Mouse (Mus musculus) spleen, postnatal 10 days (tissue): ENCODE measurements at regions not wholly inside any gene's neighbourhood (a gene's known extent, or its start where the extent isn't known, plus 50 kb on each side); places are given as distances from the start of the nearest gene placed in this dataset.

Experiments
- DNase-seq, 2 experiments: peaks; one replicate each; pipeline ENCODE4 v3.0.0; 2021 to 2022; ENCODE audit warnings: low spot score in 2 of 2

DNA sequence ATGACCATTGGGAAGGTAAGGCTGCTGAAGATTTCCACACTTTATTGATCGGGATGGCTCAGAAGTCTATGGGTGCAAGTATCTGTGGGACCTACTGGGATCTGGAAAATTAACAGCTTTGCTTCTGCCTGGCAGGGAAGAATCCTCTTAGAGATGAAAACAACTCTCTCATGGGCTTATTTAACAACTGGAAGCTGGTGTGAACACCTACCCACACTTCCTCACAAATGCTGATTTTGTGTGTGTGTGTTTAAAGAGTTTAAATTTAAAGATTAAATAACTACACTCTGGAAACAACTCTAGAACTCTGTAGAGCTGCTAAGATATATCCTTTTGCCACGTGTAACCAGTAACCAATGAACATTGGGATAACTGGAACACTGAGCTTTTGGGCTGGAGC lies 172.5 kb upstream of the Clnk start:
- DNase-seq, result no peak

DNA sequence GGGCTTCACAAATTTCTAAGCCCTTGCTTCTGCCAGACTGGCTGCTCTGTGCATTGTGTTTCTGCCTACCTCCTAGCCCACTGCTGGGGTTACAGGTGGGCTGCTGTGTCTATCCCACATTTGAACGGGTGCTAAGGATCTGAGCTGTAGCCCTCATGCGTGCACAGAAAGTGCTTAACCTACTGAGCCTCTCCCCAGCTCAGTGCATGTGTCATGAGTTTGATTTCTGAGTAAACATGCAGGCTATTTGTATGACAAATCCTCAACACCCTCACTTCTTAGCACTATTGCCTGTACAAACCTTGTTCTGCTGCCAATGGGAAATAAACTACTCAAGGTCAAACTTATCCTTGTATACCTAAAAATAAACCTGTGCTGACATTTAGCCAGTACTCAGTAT lies 163.9 kb upstream of the Clnk start:
- no peak for DNase-seq

DNA sequence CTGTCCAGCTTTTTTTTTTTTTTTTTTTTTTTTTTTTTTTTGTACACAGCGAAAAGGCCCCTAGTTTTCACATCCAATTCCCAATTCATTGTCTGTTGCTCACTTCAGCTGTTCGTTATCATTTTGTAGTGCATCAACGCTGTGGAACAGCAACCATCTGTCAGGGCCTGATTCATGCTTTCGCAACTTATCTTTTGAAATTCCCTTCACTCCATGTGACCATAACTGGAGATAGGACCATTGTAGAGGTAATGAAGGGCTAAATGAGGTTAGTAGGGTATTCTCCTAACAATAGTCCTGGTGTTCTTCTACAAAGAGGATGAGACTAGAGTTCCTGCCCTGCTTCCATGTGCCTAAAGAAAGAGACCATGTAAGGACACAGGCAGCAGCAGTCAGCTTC lies 146.6 kb upstream of the Clnk start:
- no peak for DNase-seq

- no peak for DNase-seq
These were observed 124.0 kb upstream of the Clnk start for GRCm38 (mm10) chr5:39000643-39001042.

- DNase-seq, result no peak
These were observed 123.1 kb upstream of the Clnk start for GRCm38 (mm10) chr5:38999700-39000099.

- no peak for DNase-seq
These were observed 96.0 kb upstream of the Clnk start for GRCm38 (mm10) chr5:38972397-38973159.

- DNase-seq, result no peak
These were observed 93.9 kb upstream of the Clnk start for GRCm38 (mm10) chr5:38970497-38970896.

- no peak for DNase-seq
These were observed 90.4 kb upstream of the Clnk start for GRCm38 (mm10) chr5:38967010-38967409.

- no peak for DNase-seq
These were observed 87.8 kb upstream of the Clnk start for GRCm38 (mm10) chr5:38964445-38964844.

GRCm38 (mm10) chr5:38950520-38951288 lies 74.1 kb upstream of the Clnk start:
- DNase-seq, result no peak

DNA sequence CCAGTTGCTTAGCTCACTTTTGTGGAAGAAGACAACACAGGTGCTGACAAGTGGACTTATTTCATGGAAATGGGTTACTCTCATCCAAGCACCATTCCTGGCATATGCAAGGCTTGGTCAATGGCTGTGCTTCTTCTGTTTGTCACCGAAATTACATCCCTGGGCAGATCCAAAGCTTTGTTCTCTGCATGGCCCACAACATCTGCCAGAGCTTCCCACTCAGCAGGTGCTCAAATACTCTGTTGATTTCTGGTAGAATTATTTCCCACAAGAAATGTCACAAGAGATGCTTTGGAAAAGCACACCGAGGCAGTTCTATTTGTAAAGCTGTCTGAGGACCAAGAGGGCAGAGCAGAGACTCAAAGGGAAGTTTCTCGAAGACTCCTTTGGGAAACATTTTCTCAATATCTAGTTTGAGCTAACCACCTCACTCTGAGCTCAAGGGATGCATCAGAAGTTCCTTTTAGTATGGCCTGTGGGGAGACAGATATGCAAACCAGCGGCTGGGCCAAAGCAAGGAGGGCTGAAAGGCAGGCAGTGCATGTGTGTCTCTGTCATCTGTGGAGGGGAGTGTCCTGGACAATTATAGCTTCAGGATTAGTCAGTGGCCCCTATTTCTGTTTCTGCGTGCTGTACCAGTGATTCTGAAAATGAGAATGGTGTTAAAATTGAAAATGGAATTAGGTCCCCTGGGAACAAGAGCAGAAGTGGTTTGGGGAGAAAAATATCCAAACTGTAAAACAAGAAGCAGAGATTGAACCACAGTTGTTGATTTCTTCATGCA lies 69.5 kb upstream of the Clnk start:
- no peak for DNase-seq

- DNase-seq, result no peak
These were observed 55.9 kb upstream of the Clnk start for GRCm38 (mm10) chr5:38932382-38933079.

GRCm38 (mm10) chr5:38927051-38927450 lies 50.4 kb upstream of the Clnk start:
- no peak for DNase-seq
